Comparison of ENCODE assay signal across 20 mouse cellular contexts in genomic region chr6:48025905-48026660, GRCm38 (mm10). TPM values are rescaled to one million over a fixed set of nuclear protein-coding genes. Genes with fewer than 3 reads are reported as not detected.
DNase-seq lines count a peak whose midpoint lies in the region; ATAC-seq and TF ChIP-seq lines count a peak whose summit lies in the region.
"Had no signal": no experiment of that assay in that cellular context is flagged by ENCODE, and none has a peak within 500 bp of the region (broad histone marks: within the 10 kb centered on the region; RNA-seq: fewer than 3 reads in every experiment).

No protein-coding gene starts in this region.

- no peaks in the 10 kb centered on the region for H3K4me1 ChIP-seq in heart, postnatal 0 days (ENCODE audit: control insufficient read depth, insufficient read depth)
- no peaks in the 10 kb centered on the region; the same call in 1 of the 2 replicates for H3K4me1 ChIP-seq in heart, embryonic 12.5 days (replicated peaks)
- H3K4me1 ChIP-seq in E14TG2a.4 (replicated peaks; ENCODE audit: low read depth, low read length), result peaks cover 43% of the 10 kb centered on the region
- H3K4me1 ChIP-seq in forebrain, embryonic 12.5 days, result peaks cover 4% of the 10 kb centered on the region; the same call in 1 of the 2 replicates
- H3K4me1 ChIP-seq: heart, embryonic 13.5 days; hindbrain, embryonic 13.5 days; limb, embryonic 12.5 days; liver, embryonic 13.5 days; lung, embryonic 15.5 days; midbrain, embryonic 15.5 days had no signal

- peak; percentile 11; the same call in 1 of the 2 replicates for TF ChIP-seq CTCF in heart, postnatal 0 days (IDR thresholded peaks at IDR 0.05; ENCODE audit: low read depth)
- peak; percentile 18 for TF ChIP-seq CTCF in left cerebral cortex, adult 2 months (IDR thresholded peaks at IDR 0.05)
- TF ChIP-seq CTCF in E14TG2a.4 (conservative IDR thresholded peaks at IDR 0.05; ENCODE audit: low read length), result peak; percentile 18; the same call in 1 of the 2 replicates

- no peak overlapping the region for H3K4me2 ChIP-seq in heart, postnatal 0 days (ENCODE audit: low read depth, low read length)
- H3K4me2 ChIP-seq in heart, embryonic 12.5 days, result no peak overlapping the region
- no peak overlapping the region for H3K4me2 ChIP-seq in forebrain, embryonic 12.5 days
- H3K4me2 ChIP-seq: heart, embryonic 13.5 days; hindbrain, embryonic 13.5 days; limb, embryonic 12.5 days; liver, embryonic 13.5 days; lung, embryonic 15.5 days; midbrain, embryonic 15.5 days had no signal

- peaks cover 19% of the 10 kb centered on the region for H3K9me3 ChIP-seq in heart, postnatal 0 days (replicated peaks; ENCODE audit: control insufficient read depth, low read length)
- H3K9me3 ChIP-seq in heart, embryonic 12.5 days (replicated peaks), result peaks cover 48% of the 10 kb centered on the region
- H3K9me3 ChIP-seq in E14TG2a.4 (ENCODE audit: low read length), result peaks cover 63% of the 10 kb centered on the region
- H3K9me3 ChIP-seq in forebrain, embryonic 12.5 days, result peaks cover 14% of the 10 kb centered on the region
- H3K9me3 ChIP-seq: liver, embryonic 13.5 days had no signal

- peaks cover 78% of the 10 kb centered on the region for H3K36me3 ChIP-seq in heart, postnatal 0 days (replicated peaks; ENCODE audit: control insufficient read depth, insufficient read depth, low read length)
- H3K36me3 ChIP-seq in heart, embryonic 12.5 days, result peaks cover 90% of the 10 kb centered on the region
- peaks cover 82% of the 10 kb centered on the region for H3K36me3 ChIP-seq in E14TG2a.4 (ENCODE audit: insufficient read depth, low read length)
- H3K36me3 ChIP-seq in forebrain, embryonic 12.5 days (replicated peaks), result peaks cover 74% of the 10 kb centered on the region

- 90% methylated on average over 10 of the region's 10 CpGs for WGBS in heart, postnatal 0 days
- WGBS in heart, embryonic 12.5 days, result 89% methylated on average over 10 of the region's 10 CpGs
- WGBS in forebrain, embryonic 12.5 days, result 85% methylated on average over 10 of the region's 10 CpGs

- no peak overlapping the region for H3K4me3 ChIP-seq in heart, postnatal 0 days (ENCODE audit: low read depth, low read length)
- H3K4me3 ChIP-seq in heart, embryonic 12.5 days, result no peak overlapping the region
- no peak overlapping the region for H3K4me3 ChIP-seq in left cerebral cortex, adult 2 months
- H3K4me3 ChIP-seq in E14TG2a.4 (replicated peaks; ENCODE audit: low read length), result peak overlapping the region; percentile 73; the same call in 1 of the 2 replicates
- H3K4me3 ChIP-seq in forebrain, embryonic 12.5 days (replicated peaks), result no peak overlapping the region
- H3K4me3 ChIP-seq: forebrain, embryonic 10.5 days; heart, embryonic 13.5 days; hindbrain, embryonic 13.5 days; limb, embryonic 12.5 days; liver, embryonic 13.5 days; lung, embryonic 15.5 days; midbrain, embryonic 15.5 days had no signal

- TF ChIP-seq EP300 in heart, postnatal 0 days (IDR thresholded peaks at IDR 0.05; ENCODE audit: low read depth), result no peak

- no peak for DNase-seq in heart, postnatal 0 days (ENCODE audit: low spot score)
- no peak for DNase-seq in left cerebral cortex, adult 2 months (ENCODE audit: extremely low spot score in 1 of 2, low spot score in 2 of 2)
- no peak for DNase-seq in left cerebral cortex, adult 8-10 months (ENCODE audit: low spot score in 2 of 2)
- peak; percentile 76 for DNase-seq in ZHBTc4 (ENCODE audit: low read depth, low spot score)
- DNase-seq: adrenal gland, postnatal 36 days; cerebellum, adult 11 months; cerebellum, postnatal 10 days; heart, postnatal 36 days; liver, embryonic 13.5 days; thymus, postnatal 25 days had no signal

- H3K27me3 ChIP-seq in heart, postnatal 0 days (ENCODE audit: control insufficient read depth, insufficient read depth, low read length), result peaks cover 52% of the 10 kb centered on the region
- H3K27me3 ChIP-seq in heart, embryonic 12.5 days (replicated peaks), result peaks cover 54% of the 10 kb centered on the region
- peaks cover 9% of the 10 kb centered on the region; the same call in 1 of the 2 replicates for H3K27me3 ChIP-seq in E14TG2a.4 (ENCODE audit: insufficient read depth, low read length)
- H3K27me3 ChIP-seq in forebrain, embryonic 12.5 days, result no peaks in the 10 kb centered on the region; the same call in 1 of the 2 replicates
- H3K27me3 ChIP-seq: hindbrain, embryonic 13.5 days; limb, embryonic 12.5 days; liver, embryonic 13.5 days; lung, embryonic 15.5 days; midbrain, embryonic 15.5 days had no signal

- no peak for ATAC-seq in heart, postnatal 0 days (ENCODE audit: insufficient read depth, low read depth)
- no peak for ATAC-seq in heart, embryonic 12.5 days (ENCODE audit: insufficient number of reproducible peaks, low FRiP score)
- no peak for ATAC-seq in forebrain, embryonic 12.5 days (ENCODE audit: low FRiP score)

- H3K27ac ChIP-seq in heart, postnatal 0 days (ENCODE audit: low read depth), result no peak overlapping the region
- no peak overlapping the region for H3K27ac ChIP-seq in heart, embryonic 12.5 days (ENCODE audit: poor library complexity, severe bottlenecking)
- H3K27ac ChIP-seq in left cerebral cortex, adult 2 months, result no peak overlapping the region
- H3K27ac ChIP-seq in forebrain, embryonic 12.5 days, result no peak overlapping the region
- H3K27ac ChIP-seq: forebrain, embryonic 10.5 days; heart, embryonic 13.5 days; hindbrain, embryonic 13.5 days; limb, embryonic 12.5 days; liver, embryonic 13.5 days; lung, embryonic 15.5 days; macrophage; midbrain, embryonic 15.5 days had no signal

- intact Hi-C loops in left cerebral cortex, adult 2 months (cut with DNase I), result no loop called here

- H3K9ac ChIP-seq in heart, postnatal 0 days (replicated peaks; ENCODE audit: low read depth, low read length), result no peak overlapping the region
- H3K9ac ChIP-seq in heart, embryonic 12.5 days, result no peak overlapping the region
- no peak overlapping the region for H3K9ac ChIP-seq in forebrain, embryonic 12.5 days
- H3K9ac ChIP-seq: heart, embryonic 13.5 days; hindbrain, embryonic 13.5 days; limb, embryonic 12.5 days; liver, embryonic 13.5 days; lung, embryonic 15.5 days; midbrain, embryonic 15.5 days had no signal

RNA-seq across cellular contexts. Expression of gene Zfp777, which starts 22.6 kb away (rescaled TPM):
- total RNA-seq in heart, postnatal 0 days (2014; rRNA removed; ENCODE audit: low replicate concordance), result 9.6 and 25.5 TPM in 2 replicates
- 1.7 and 2.4 TPM in 2 replicates for polyA plus RNA-seq in heart, postnatal 0 days (2015; fragmentation: Nextera tagmentation; extraction: Ambion mirVana)
- polyA plus RNA-seq in heart, embryonic 12.5 days (2016; fragmentation: Nextera tagmentation; extraction: Ambion mirVana), result 3.9 and 4.9 TPM in 2 replicates
- total RNA-seq in left cerebral cortex, adult 2 months (2021), result 10 to 100 TPM; 34.4 to 35.1 TPM
- 10 to 100 TPM; 38.6 to 41.1 (median 39.2) TPM for total RNA-seq in left cerebral cortex, adult 8-10 months (2022)
- 10.8 and 11.8 TPM in 2 replicates for polyA plus RNA-seq in forebrain, embryonic 12.5 days (2016; fragmentation: Nextera tagmentation; extraction: Ambion mirVana)
